Mouse (Mus musculus): ENCODE measurements around the gene Palm. TPM values are rescaled to one million over a fixed set of nuclear protein-coding genes. Genes with fewer than 3 reads are reported as not detected.

Palm gene
- polyA plus RNA-seq, 1 experiment from 2014 or later: 48.1 TPM

DNA sequence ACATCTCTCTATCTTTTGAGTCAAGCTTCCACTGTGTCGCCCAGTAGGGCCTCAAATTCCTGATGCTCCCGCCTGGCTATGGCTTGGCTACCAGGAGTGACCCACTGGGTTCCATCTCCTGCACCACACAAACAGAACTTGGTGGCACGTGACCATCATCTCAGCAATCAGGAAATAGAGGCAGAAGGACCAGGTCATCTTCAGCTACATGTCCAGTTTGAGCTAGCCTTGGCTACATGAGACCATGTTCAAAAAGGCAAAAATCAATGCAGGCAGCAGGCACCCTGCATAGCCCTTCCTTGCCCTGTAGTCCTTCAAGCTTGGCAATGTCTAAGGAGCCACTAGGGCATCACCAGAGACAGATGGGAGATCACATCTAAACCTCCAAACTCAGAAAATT, 46.7 kb downstream of the Palm start:
- Histone ChIP-seq H3K4me2 (replicated peaks) (peak overlapping the region; percentile 73; the same call in 1 of the 2 replicates), H3K4me1 (replicated peaks) (peaks cover 19% of the 10 kb centered on the region), H3K4me3 (replicated peaks) (no peak overlapping the region), H3K36me3 (no peaks in the 10 kb centered on the region), H3K27me3 (replicated peaks) (no peaks in the 10 kb centered on the region), H3K9ac (no peak overlapping the region), H3K27ac (peak overlapping the region; percentile 90), H3K9me3 (no peaks in the 10 kb centered on the region)
- 94% methylated on average over 3 of the region's 3 CpGs for whole genome bisulfite sequencing
- ATAC-seq: no peak

DNA sequence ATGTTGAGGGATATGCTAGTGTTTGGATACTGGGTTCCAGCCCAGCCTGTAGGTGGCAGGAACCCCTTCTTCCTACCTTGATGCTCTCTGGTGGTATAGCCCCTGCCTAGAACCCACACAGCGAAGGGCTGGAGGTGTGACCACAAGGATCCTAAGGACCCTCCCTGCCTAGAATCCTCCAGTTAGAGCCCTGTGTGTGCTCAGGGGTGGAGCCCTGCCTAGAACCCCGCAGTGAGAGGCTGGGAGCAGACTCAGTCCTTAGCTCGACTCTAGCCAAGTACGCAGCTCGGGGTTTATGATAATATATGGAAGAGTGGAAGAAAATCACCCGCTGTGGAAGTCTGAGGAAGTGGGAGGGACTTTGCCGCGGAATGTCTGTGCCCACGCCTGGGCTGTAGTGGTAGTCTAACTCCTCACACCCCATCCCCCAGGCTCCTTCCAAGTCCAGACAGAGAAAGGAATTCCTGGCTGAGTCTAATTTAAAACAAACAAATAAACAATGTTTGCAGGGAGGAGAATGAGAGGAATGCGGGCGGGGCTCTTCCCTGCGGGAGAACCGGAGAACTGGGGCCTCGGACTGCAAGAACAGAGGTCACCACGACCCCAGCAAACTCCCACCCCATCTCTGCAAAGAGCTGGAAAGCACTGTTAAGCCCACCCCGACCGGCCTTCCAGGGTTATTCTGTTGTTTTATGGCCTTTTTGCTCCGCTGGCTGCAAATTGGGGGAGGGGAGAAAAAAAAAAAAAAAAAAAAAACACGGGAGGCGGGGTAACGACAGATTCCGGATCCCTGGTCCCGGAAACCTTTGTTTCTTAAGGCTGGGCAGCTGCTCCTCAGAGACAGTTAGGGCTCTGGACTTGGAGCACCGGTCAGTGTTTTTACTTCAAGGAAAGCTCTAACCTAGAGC, 47.5 kb downstream of the Palm start:
- Histone ChIP-seq H3K9ac (peak overlapping the region; percentile 44), H3K27ac (peak overlapping the region; percentile 90), H3K4me2 (replicated peaks) (peak overlapping the region; percentile 73), H3K36me3 (no peaks in the 10 kb centered on the region), H3K4me3 (replicated peaks) (peak overlapping the region; percentile 38), H3K27me3 (replicated peaks) (no peaks in the 10 kb centered on the region), H3K4me1 (replicated peaks) (peaks cover 19% of the 10 kb centered on the region), H3K9me3 (no peaks in the 10 kb centered on the region)
- under 1% methylated on average over 24 of the region's 24 CpGs for WGBS
- ATAC-seq: peak; percentile 91

DNA sequence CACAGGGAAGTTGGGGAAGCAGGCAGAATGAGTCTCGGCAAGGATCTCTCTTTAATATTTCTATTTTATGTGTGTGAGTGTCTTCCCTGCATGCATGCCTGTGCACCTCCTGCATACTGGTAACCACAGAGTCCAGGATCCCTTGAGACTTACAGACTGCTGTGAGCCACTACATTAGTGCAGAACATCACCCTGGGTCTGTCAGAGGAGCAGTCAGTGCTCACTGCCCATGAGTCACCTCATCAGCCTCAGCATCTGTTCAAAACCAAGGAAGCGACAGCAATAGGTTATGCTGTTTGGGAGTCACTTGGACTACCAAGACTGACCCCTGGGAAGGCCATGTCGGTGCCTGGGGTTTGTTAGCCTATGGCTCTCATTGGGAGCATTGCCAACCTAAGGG, 49.0 kb downstream of the Palm start:
- no peak for ATAC-seq
- H3K9me3 ChIP-seq: no peaks in the 10 kb centered on the region
- no peak overlapping the region for H3K4me3 ChIP-seq (replicated peaks)
- H3K4me2 ChIP-seq (replicated peaks): no peak overlapping the region
- H3K36me3 ChIP-seq: no peaks in the 10 kb centered on the region
- no peak overlapping the region for H3K9ac ChIP-seq
- 0 out of 2 replicates have a peak overlapping the region, but pooled peaks have one; percentile 18 for H3K27ac ChIP-seq
- H3K4me1 ChIP-seq (replicated peaks): peaks cover 19% of the 10 kb centered on the region
- WGBS: 71% methylated on average over 3 of the region's 3 CpGs
- H3K27me3 ChIP-seq (replicated peaks): no peaks in the 10 kb centered on the region

DNA sequence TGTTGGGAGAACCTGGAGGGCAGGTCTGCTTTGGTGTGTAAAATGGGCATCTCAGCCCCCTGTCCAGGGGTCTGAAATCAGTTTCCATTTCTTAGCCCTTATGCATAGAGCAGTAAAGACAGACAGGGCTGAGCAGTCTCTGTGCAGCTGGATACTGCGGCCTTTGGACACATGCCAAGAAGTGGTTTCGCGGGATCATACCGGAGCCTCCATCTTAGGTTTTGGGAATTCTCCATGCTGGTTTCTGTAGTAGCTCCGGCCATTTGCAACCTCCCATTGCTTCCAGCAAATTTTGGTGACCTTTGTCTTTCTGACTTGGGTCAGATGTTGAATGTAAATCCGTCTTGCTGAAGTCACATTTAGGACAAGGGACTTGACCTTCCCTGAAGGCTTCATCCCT, 50.1 kb downstream of the Palm start:
- no peak overlapping the region for H3K4me3 ChIP-seq (replicated peaks)
- no peaks in the 10 kb centered on the region for H3K36me3 ChIP-seq
- ATAC-seq: no peak
- peaks cover 19% of the 10 kb centered on the region for H3K4me1 ChIP-seq (replicated peaks)
- H3K27ac ChIP-seq: no peak overlapping the region
- H3K9me3 ChIP-seq: no peaks in the 10 kb centered on the region
- no peaks in the 10 kb centered on the region for H3K27me3 ChIP-seq (replicated peaks)
- H3K4me2 ChIP-seq (replicated peaks): no peak overlapping the region
- 51% methylated on average over 6 of the region's 6 CpGs for WGBS
- H3K9ac ChIP-seq: no peak overlapping the region

DNA sequence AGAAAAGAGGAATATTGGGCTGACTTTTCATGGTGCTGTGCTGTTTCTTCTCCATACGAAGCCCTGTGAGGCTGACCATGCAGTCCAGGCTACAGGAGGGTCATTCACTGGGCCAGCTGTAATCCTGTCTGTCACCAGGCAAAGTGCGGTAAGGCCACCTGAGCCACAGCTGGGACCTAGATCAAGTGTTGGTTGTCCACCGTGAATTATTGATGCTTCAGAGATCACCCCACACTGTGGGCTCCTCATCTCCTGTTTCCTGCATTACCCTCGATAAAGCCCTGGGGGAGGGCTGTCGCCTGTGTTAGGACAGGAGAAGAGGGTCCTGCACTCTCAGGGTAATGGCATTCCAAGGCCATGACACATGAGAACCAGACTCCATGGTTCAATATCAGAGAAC, 53.2 kb downstream of the Palm start:
- ATAC-seq: no peak
- Histone ChIP-seq H3K4me3 (replicated peaks) (no peak overlapping the region), H3K27me3 (replicated peaks) (no peaks in the 10 kb centered on the region), H3K36me3 (no peaks in the 10 kb centered on the region), H3K4me1 (replicated peaks) (peaks cover 31% of the 10 kb centered on the region), H3K9me3 (no peaks in the 10 kb centered on the region), H3K27ac (no peak overlapping the region), H3K4me2 (replicated peaks) (no peak overlapping the region), H3K9ac (no peak overlapping the region)
- 49% methylated on average over 5 of the region's 5 CpGs for WGBS

DNA sequence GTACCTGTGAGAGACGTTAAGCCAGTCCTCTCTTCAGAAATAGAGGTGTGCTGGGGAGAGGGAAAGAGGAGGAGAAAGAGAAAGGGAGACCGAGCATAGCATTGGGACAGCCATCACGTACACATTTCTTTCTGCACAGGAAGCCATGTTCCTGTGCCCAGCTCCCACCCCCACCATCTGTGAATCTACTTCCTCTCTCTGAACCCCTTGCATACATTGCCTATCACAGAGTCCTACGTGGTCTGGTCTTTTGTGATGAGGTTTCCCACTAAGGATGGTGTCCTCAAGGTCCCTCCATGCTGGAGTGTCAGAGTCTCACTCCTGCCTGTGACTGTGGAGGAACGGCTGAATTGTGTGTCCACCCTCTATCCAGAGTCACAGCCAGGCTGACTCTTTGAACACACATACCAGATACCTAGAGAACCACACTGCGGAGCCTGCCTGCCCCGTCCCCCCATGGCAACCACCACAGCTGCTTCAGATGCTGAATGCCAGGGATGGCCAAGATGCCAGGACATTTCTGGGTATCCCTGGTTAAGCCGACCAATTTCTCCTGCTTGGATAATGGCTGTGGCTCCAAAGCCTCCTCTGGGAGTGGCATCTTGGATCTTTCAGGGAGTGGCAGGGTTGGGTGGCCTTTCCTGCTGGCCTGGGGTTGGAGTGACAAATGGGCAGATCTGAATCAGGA, 56.7 kb downstream of the Palm start:
- Histone ChIP-seq H3K4me3 (replicated peaks) (no peak overlapping the region), H3K36me3 (no peaks in the 10 kb centered on the region), H3K27me3 (replicated peaks) (no peaks in the 10 kb centered on the region), H3K9ac (no peak overlapping the region), H3K4me1 (replicated peaks) (peaks cover 35% of the 10 kb centered on the region), H3K4me2 (replicated peaks) (no peak overlapping the region), H3K27ac (no peak overlapping the region), H3K9me3 (no peaks in the 10 kb centered on the region)
- WGBS: 77% methylated on average over 8 of the region's 8 CpGs
- no peak for ATAC-seq

DNA sequence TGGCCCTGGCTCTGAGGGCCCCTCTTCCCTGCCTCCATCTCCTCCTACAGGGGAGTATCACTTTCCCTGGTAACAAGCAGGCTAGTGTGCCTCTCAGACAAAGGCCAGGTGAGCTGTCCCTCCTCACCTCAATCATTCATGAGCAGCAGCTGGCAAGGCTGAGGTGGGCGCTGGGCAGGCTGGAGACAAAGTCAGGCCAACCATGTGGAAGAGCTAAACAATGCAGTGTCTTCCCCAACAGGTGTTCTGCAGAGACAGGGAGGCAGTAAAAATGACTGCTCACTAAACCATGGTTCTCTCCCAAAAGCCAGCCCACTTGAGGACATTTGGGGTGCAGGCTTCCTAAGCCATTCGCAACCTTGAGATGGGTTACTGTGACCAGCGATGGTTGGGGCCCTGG, 58.3 kb downstream of the Palm start:
- peak overlapping the region; percentile 19; the same call in 1 of the 2 replicates for H3K9ac ChIP-seq
- H3K27ac ChIP-seq: peak overlapping the region; percentile 98
- ATAC-seq: no peak
- no peaks in the 10 kb centered on the region for H3K9me3 ChIP-seq
- peak overlapping the region; percentile 76 for H3K4me2 ChIP-seq (replicated peaks)
- no peaks in the 10 kb centered on the region for H3K36me3 ChIP-seq
- peaks cover 39% of the 10 kb centered on the region for H3K4me1 ChIP-seq (replicated peaks)
- H3K27me3 ChIP-seq (replicated peaks): no peaks in the 10 kb centered on the region
- peak overlapping the region; percentile 9; the same call in 1 of the 2 replicates for H3K4me3 ChIP-seq (replicated peaks)
- 44% methylated on average over 3 of the region's 3 CpGs for WGBS

DNA sequence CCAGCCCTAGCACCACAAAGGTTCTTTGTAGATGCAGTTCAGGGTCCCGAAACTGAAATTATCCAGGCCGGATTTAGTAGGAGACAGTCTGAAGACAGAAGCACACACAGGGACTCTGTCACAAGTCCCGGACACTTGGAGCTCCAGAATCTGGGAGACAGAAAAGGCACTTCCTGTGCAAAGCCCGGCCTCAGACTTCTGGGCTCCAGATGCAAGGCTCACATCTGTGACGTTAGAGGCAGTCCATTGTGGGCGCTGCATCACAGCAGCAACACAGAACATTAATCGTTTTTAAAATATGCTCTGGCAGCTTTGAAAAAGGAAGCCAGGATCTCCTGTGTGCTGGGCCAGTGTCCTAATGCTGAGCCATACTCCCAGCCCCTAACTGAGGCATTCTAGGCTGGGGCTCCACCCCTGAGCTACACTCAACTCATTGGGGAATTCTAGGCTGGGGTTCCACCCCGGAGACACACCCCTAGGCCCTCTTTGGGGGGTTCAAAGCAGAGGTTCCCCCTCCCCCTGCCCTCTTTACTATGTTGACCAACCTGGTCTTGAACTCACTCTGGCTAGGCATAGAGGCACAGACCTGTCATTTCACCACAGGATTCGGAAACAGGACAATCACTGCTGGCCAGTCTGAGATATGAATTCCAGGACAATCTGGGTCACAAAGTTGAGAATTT, 58.9 kb downstream of the Palm start:
- Histone ChIP-seq H3K4me3 (replicated peaks) (peak overlapping the region; percentile 41; the same call in 1 of the 2 replicates), H3K36me3 (no peaks in the 10 kb centered on the region), H3K27ac (peak overlapping the region; percentile 98), H3K27me3 (replicated peaks) (no peaks in the 10 kb centered on the region), H3K9me3 (no peaks in the 10 kb centered on the region), H3K9ac (peak overlapping the region; percentile 62), H3K4me2 (replicated peaks) (peak overlapping the region; percentile 76), H3K4me1 (replicated peaks) (peaks cover 45% of the 10 kb centered on the region)
- no peak for ATAC-seq
- WGBS: 22% methylated on average over 9 of the region's 9 CpGs

DNA sequence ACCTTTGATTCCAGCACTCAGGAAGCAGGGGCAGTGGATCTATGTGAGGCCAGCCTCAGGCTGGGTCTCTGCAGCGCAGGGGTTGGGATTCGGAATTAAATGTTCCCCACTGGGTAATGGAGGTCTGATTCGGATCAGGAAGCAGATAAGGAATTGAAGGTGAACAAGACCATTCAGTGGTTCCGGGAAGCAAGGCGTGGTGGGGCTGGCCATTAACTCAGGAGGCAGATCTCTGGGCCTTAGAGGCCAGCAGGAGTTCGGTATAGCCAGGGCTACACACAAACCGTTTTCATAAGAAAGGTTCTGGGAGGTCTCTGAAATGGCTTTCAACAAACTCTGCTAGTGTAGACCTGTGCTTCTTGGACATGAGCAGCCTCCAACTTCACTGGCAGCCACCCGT, 59.5 kb downstream of the Palm start:
- H3K36me3 ChIP-seq: no peaks in the 10 kb centered on the region
- no peak for ATAC-seq
- H3K27ac ChIP-seq: peak overlapping the region; percentile 98
- peak overlapping the region; percentile 41 for H3K4me3 ChIP-seq (replicated peaks)
- no peaks in the 10 kb centered on the region for H3K27me3 ChIP-seq (replicated peaks)
- peaks cover 51% of the 10 kb centered on the region for H3K4me1 ChIP-seq (replicated peaks)
- WGBS: 20% methylated on average over 8 of the region's 8 CpGs
- H3K4me2 ChIP-seq (replicated peaks): peak overlapping the region; percentile 76
- no peaks in the 10 kb centered on the region for H3K9me3 ChIP-seq
- H3K9ac ChIP-seq: peak overlapping the region; percentile 62

DNA sequence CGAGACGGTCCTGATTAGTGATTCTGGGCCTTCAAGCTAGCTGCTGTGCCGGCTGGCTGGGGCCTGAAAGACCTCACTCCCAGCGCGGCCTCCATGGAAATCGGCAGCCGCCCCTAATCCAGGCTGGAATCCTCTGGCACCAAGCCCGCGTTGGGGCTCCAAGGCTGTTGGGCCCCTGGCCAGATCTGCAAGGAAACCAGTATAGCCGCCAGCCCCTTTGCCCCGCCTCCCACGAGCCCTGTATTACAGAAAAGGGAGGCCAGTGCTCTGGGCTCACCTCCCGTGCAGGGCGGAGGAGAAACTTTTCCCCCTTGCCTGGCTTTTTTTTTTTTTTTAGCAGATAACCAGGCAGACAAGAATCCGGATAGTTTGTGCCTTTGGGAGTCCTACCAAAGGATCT, 60.0 kb downstream of the Palm start:
- 0% methylated on average over 15 of the region's 15 CpGs for WGBS
- Histone ChIP-seq H3K4me3 (replicated peaks) (peak overlapping the region; percentile 41), H3K36me3 (no peaks in the 10 kb centered on the region), H3K9me3 (no peaks in the 10 kb centered on the region), H3K4me2 (replicated peaks) (peak overlapping the region; percentile 76), H3K27ac (peak overlapping the region; percentile 98), H3K9ac (peak overlapping the region; percentile 62), H3K27me3 (replicated peaks) (no peaks in the 10 kb centered on the region), H3K4me1 (replicated peaks) (peaks cover 56% of the 10 kb centered on the region)
- ATAC-seq: peak; percentile 60

DNA sequence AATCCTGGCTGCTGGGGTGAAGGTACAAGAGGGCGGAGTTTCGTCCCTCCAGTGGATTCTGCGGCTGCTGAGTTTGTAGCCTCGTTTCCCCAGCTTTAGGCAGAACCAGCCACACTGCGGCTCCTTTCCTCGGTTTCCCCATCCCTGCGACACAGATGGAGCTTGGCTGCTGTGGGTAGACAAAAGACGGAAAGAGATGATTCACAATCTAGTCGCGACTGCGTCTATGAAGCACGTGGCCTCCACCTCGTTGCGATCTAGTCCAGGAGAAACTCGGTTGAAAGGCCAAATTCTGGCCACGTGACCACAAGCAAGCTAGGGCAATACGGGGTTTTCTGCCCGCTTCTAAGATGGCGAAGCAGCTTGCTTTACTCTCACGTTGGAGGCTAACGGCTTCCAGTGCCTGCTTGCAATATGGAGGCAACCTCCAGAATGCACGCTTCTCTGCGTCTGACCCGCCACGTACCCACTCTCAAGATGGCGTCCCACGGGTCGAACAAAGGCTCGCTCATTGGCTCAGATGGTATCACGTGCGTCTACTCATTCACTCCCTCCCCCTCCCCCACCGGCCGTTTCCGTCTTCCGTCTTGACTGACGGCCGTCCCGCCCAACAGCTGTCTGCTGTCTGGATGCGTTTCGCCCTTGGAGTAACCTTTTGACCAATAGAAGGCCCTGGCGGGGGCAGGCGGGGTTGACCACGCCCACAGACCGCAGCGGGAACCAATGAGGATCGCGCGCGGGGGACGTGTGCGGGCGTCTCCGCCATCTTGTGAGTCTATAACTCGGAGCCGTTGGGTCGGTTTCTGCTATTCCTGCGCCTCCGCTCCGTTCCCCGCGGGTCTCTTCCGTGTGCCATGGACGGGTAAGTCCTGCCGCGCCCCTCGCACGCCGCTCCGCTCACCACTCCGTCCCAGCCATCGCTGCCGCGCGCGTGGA, 60.8 kb downstream of the Palm start, which contains the start of gene Ptbp1:
Gene Ptbp1, plus strand, starts transcription at position 568 of the 936 bp plus-strand sequence.
- Histone ChIP-seq H3K9me3 (no peaks in the 10 kb centered on the region), H3K27ac (peak within 1 kb of the TSS; percentile 100), H3K9ac (peak within 1 kb of the TSS; percentile 100), H3K27me3 (replicated peaks) (no peaks in the 10 kb centered on the region), H3K4me1 (replicated peaks) (peaks cover 62% of the 10 kb centered on the region), H3K4me3 (replicated peaks) (peak within 1 kb of the TSS; percentile 97), H3K36me3 (peaks cover 5% of the 10 kb centered on the region), H3K4me2 (replicated peaks) (peak within 1 kb of the TSS; percentile 79)
- WGBS: under 1% methylated on average over 75 of the region's 75 CpGs
- peak; percentile 89 for ATAC-seq

All from intestine, embryonic 15.5 days (tissue).